Comparison of ENCODE assay signal across 19 mouse cellular contexts in genomic region chr8:26888050-26888449, GRCm38 (mm10).
A peak's percentile ranks its signal among the peaks of the same experiment; 100 is the strongest.
DNase-seq lines count a peak whose midpoint lies in the region; ATAC-seq and TF ChIP-seq lines count a peak whose summit lies in the region.
"Had no signal": no experiment of that assay in that cellular context is flagged by ENCODE, and none has a peak within 500 bp of the region (broad histone marks: within the 10 kb centered on the region; RNA-seq: fewer than 3 reads in every experiment).

No protein-coding gene starts in this region.

- no peaks in the 10 kb centered on the region for H3K79me2 ChIP-seq in CH12.LX (replicated peaks; ENCODE audit: control insufficient read depth, extremely low read depth, insufficient read depth, poor library complexity, severe bottlenecking)

- no peak for TF ChIP-seq CTCF in CH12.LX (conservative IDR thresholded peaks at IDR 0.05 in 1 of 2, IDR thresholded peaks at IDR 0.05 in 1 of 2; ENCODE audit: low read depth in 2 of 2, low read length in 2 of 2)

- no peak overlapping the region for H3K4me2 ChIP-seq in kidney, embryonic 15.5 days
- H3K4me2 ChIP-seq in CH12.LX (ENCODE audit: insufficient read depth, low read depth, poor library complexity, severe bottlenecking), result no peak overlapping the region
- H3K4me2 ChIP-seq: embryonic facial prominence, embryonic 13.5 days; heart, embryonic 11.5 days; limb, embryonic 15.5 days; midbrain, embryonic 13.5 days; neural tube, embryonic 15.5 days had no signal

- H3K4me3 ChIP-seq in kidney, embryonic 15.5 days (replicated peaks), result no peak overlapping the region
- no peak overlapping the region for H3K4me3 ChIP-seq in CH12.LX (replicated peaks in 1 of 3; ENCODE audit: low read depth in 2 of 3, low read length in 2 of 3, poor library complexity in 1 of 3)
- no peak overlapping the region for H3K4me3 ChIP-seq in limb, embryonic 10.5 days
- H3K4me3 ChIP-seq: embryonic facial prominence, embryonic 13.5 days; limb, embryonic 15.5 days; midbrain, embryonic 13.5 days; myocyte; neural tube, embryonic 15.5 days had no signal

- no peaks in the 10 kb centered on the region for H3K9me3 ChIP-seq in kidney, embryonic 15.5 days (replicated peaks)
- H3K9me3 ChIP-seq in CH12.LX (replicated peaks; ENCODE audit: low read length), result no peaks in the 10 kb centered on the region
- no peaks in the 10 kb centered on the region for H3K9me3 ChIP-seq in limb, embryonic 10.5 days (replicated peaks)
- H3K9me3 ChIP-seq: embryonic facial prominence, embryonic 13.5 days; limb, embryonic 15.5 days; midbrain, embryonic 13.5 days; neural tube, embryonic 15.5 days had no signal

- peaks cover 11% of the 10 kb centered on the region; the same call in 1 of the 2 replicates for H3K27me3 ChIP-seq in kidney, embryonic 15.5 days
- H3K27me3 ChIP-seq in CH12.LX (replicated peaks), result no peaks in the 10 kb centered on the region
- H3K27me3 ChIP-seq in limb, embryonic 10.5 days (ENCODE audit: low read depth, poor library complexity, severe bottlenecking), result peaks cover 95% of the 10 kb centered on the region
- H3K27me3 ChIP-seq: midbrain, embryonic 13.5 days had no signal

- H3K36me3 ChIP-seq in kidney, embryonic 15.5 days, result no peaks in the 10 kb centered on the region
- no peaks in the 10 kb centered on the region for H3K36me3 ChIP-seq in CH12.LX (replicated peaks in 1 of 2; ENCODE audit: control insufficient read depth in 1 of 2, insufficient read depth in 1 of 2, low read length in 1 of 2)
- H3K36me3 ChIP-seq in limb, embryonic 10.5 days, result no peaks in the 10 kb centered on the region
- H3K36me3 ChIP-seq: embryonic facial prominence, embryonic 13.5 days; limb, embryonic 15.5 days; midbrain, embryonic 13.5 days; neural tube, embryonic 15.5 days had no signal

- in situ Hi-C loops in CH12.LX (cut with MboI; ENCODE audit: low pct_ligation_motif_present, low pct_unique_long_range_greater_than_20kb, low sequenced_read_pairs), result no loop called here

- TF ChIP-seq EP300 in CH12.LX (IDR thresholded peaks at IDR 0.05; ENCODE audit: low read length), result peak; percentile 95

- no peak; the same call in 1 of the 2 replicates for TF ChIP-seq RAD21 in CH12.LX (IDR thresholded peaks at IDR 0.05; ENCODE audit: low read depth, low read length)

- DNase-seq in kidney, postnatal 4 days, result no peak
- DNase-seq in 3T3-L1 (ENCODE audit: low read depth, low spot score), result peak; percentile 50
- DNase-seq in CH12.LX (ENCODE audit: extremely low read depth), result peak; percentile 80
- no peak for DNase-seq in limb, embryonic 10.5 days (ENCODE audit: low spot score)
- DNase-seq in left cerebral cortex, postnatal 25 days (ENCODE audit: low spot score in 2 of 2), result no peak
- DNase-seq: adrenal gland, postnatal 14 days; cerebellum, adult 2 months; gastrocnemius, postnatal 14 days; lung, postnatal 4 days; right cerebral cortex, postnatal 4 days had no signal

- no peak for TF ChIP-seq POLR2A in CH12.LX (IDR thresholded peaks at IDR 0.05; ENCODE audit: low read depth, low read length)

- H3K27ac ChIP-seq in kidney, embryonic 15.5 days, result no peak overlapping the region
- no peak overlapping the region; the same call in 1 of the 2 replicates for H3K27ac ChIP-seq in CH12.LX (ENCODE audit: insufficient read depth, low read depth)
- H3K27ac ChIP-seq in limb, embryonic 10.5 days, result no peak overlapping the region
- H3K27ac ChIP-seq: embryonic facial prominence, embryonic 13.5 days; limb, embryonic 15.5 days; midbrain, embryonic 13.5 days; neural tube, embryonic 15.5 days had no signal

- peaks cover 26% of the 10 kb centered on the region for H3K4me1 ChIP-seq in kidney, embryonic 15.5 days
- peaks cover 41 to 79% of the 10 kb centered on the region in 2 experiments for H3K4me1 ChIP-seq in CH12.LX (ENCODE audit: control insufficient read depth in 1 of 2, insufficient read depth in 2 of 2)
- peaks cover 56% of the 10 kb centered on the region for H3K4me1 ChIP-seq in limb, embryonic 10.5 days
- H3K4me1 ChIP-seq: neural tube, embryonic 15.5 days had no signal

- dilution Hi-C loops in CH12.LX (cut with MboI; ENCODE audit: extremely low pct_ligation_motif_present, extremely low pct_unique_long_range_greater_than_20kb, low sequenced_read_pairs), result no loop called here

- no peak overlapping the region for H3K9ac ChIP-seq in kidney, embryonic 15.5 days
- H3K9ac ChIP-seq in CH12.LX (ENCODE audit: insufficient read depth, low read depth), result no peak overlapping the region
- H3K9ac ChIP-seq: embryonic facial prominence, embryonic 13.5 days; limb, embryonic 15.5 days; midbrain, embryonic 13.5 days; neural tube, embryonic 15.5 days had no signal

- WGBS in kidney, embryonic 15.5 days, result 60% methylated on average over 3 of the region's 3 CpGs
- WGBS in limb, embryonic 10.5 days, result 80% methylated on average over 3 of the region's 3 CpGs

- intact Hi-C loops in left cerebral cortex, postnatal 25 days (cut with DNase I), result no loop called here

- ATAC-seq in kidney, embryonic 15.5 days (replicated peaks; ENCODE audit: low FRiP score), result 0 out of 2 replicates have a peak, but pooled peaks have one; percentile 7
- ATAC-seq in megakaryocyte progenitor cell, adult 5-6 weeks (replicated peaks; ENCODE audit: poor library complexity), result peak; percentile 60
- ATAC-seq: hindbrain, embryonic 16.5 days; midbrain, embryonic 13.5 days had no signal

TF ChIP-seq in CH12.LX, 34 proteins besides CTCF, POLR2A, EP300 and RAD21:
- TF ChIP-seq MAX (IDR thresholded peaks at IDR 0.05; ENCODE audit: low read length) (0 out of 2 replicates have a peak, but pooled peaks have one; percentile 18), CHD2 (IDR thresholded peaks at IDR 0.05; ENCODE audit: low read length) (peak; percentile 71; the same call in 1 of the 2 replicates), SMC3 (IDR thresholded peaks at IDR 0.05; ENCODE audit: low read depth, low read length) (peak; percentile 18), ZNF384 (IDR thresholded peaks at IDR 0.05; ENCODE audit: low read depth, low read length) (no peak), BHLHE40 (IDR thresholded peaks at IDR 0.05; ENCODE audit: low read depth, low read length) (peak; percentile 99), ELF1 (IDR thresholded peaks at IDR 0.05; ENCODE audit: low read depth, low read length) (peak; percentile 47; the same call in 1 of the 2 replicates), MAZ (IDR thresholded peaks at IDR 0.05; ENCODE audit: low read depth, low read length) (no peak), JUN (IDR thresholded peaks at IDR 0.05; ENCODE audit: insufficient read depth, low read depth, low read length) (peak; percentile 70), IRF4 (IDR thresholded peaks at IDR 0.05; ENCODE audit: low read depth, low read length) (peak; percentile 93), USF2 (conservative IDR thresholded peaks at IDR 0.05; ENCODE audit: low read depth, low read length) (no peak), RCOR1 (conservative IDR thresholded peaks at IDR 0.05; ENCODE audit: low read depth, low read length) (peak; percentile 86; the same call in 1 of the 2 replicates), USF1 (IDR thresholded peaks at IDR 0.05; ENCODE audit: low read depth, low read length) (no peak), MYC (IDR thresholded peaks at IDR 0.05; ENCODE audit: low read depth, low read length) (peak; percentile 55; the same call in 1 of the 2 replicates), TCF12 (IDR thresholded peaks at IDR 0.05; ENCODE audit: low read depth, low read length) (peak; percentile 64), MAFK (IDR thresholded peaks at IDR 0.05; ENCODE audit: insufficient replicate concordance, low read length) (0 out of 2 replicates have a peak, but pooled peaks have one; percentile 37), MEF2A (IDR thresholded peaks at IDR 0.05; ENCODE audit: borderline replicate concordance, low read depth, low read length) (peak; percentile 80), HCFC1 (IDR thresholded peaks at IDR 0.05; ENCODE audit: low read depth, low read length) (no peak), ETS1 (conservative IDR thresholded peaks at IDR 0.05; ENCODE audit: low read depth, low read length) (peak; percentile 87), JUND (conservative IDR thresholded peaks at IDR 0.05; ENCODE audit: low read depth, low read length) (peak; percentile 71)

Comparison
In these comparisons a context has a peak if more than half of its experiments do, and no peak if none do; other contexts are left out.
1. DNase-seq: peak in 3T3-L1 (single experiment) and CH12.LX (single experiment); none in kidney, postnatal 4 days (0 of 2), limb, embryonic 10.5 days (single experiment) and left cerebral cortex, postnatal 25 days (0 of 2).